Mouse (Mus musculus): ENCODE data around the gene 9330182L06Rik.

GRCm38 (mm10) chr5:9453298-9453697, 187.4 kb downstream of the 9330182L06Rik start:
- TF ChIP-seq CTCF (IDR thresholded peaks at IDR 0.05; ENCODE audit: control insufficient read depth, insufficient read depth, insufficient replicate concordance, low read depth, low read length) (no peak), POLR2A (IDR thresholded peaks at IDR 0.05; ENCODE audit: control insufficient read depth, low read depth, low read length) (no peak)

Data from testis, adult 2 months (tissue).